Mouse (Mus musculus) C2C12 (cell line): ENCODE data around the gene 1700025G04Rik.

ENCODE experiments used
- CEBPB ChIP-seq: IDR thresholded peaks from one replicate; pipeline ENCODE4 v1.6.1; 2011; ENCODE audit warnings: low read depth, mild to moderate bottlenecking, control low read depth, moderate library complexity
- CTCF ChIP-seq: IDR thresholded peaks from one replicate; pipeline ENCODE4 v1.5.1; 2011; ENCODE audit not compliant: control insufficient read depth, insufficient read depth, insufficient read length
- FOSL1 ChIP-seq: IDR thresholded peaks from one replicate; pipeline ENCODE4 v1.8.0; 2011; ENCODE audit warnings: mild to moderate bottlenecking, low read length; ENCODE audit not compliant: poor library complexity, insufficient read depth, severe bottlenecking
- MYOD1 ChIP-seq: IDR thresholded peaks from one replicate; pipeline ENCODE4 v1.6.1; 2011; ENCODE audit warnings: low read depth; ENCODE audit not compliant: control insufficient read depth, insufficient read length

DNA sequence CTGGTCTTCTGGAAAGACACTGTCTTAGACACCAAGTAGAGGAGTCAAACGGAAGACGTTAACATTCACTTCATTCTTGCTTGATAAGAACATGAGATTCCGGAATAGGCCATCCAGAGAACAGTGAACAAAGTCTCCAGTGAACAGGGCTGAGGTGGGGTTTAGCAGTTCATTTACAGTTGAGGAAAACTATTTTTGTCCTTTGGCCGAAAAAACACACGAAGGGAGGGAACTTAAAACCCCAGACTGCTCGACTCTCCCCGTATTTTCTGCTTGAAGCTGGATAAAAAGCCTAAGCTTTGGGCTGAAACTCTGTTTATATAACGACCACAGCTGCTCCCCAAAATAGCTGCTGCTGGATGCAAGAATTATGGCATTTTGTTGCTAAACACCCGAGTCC, 198.7 kb downstream of the 1700025G04Rik start:
- TF ChIP-seq CTCF (no peak), FOSL1 (no peak), MYOD1 (no peak), CEBPB (no peak)
